Mouse (Mus musculus) right cerebral cortex, adult 18-20 months (tissue): ENCODE data around the gene Strbp.

Source experiments
- DNase-seq: peaks from one replicate; pipeline ENCODE4 v3.0.0; 2022; ENCODE audit warnings: mixed read lengths

Gene Strbp

DNA sequence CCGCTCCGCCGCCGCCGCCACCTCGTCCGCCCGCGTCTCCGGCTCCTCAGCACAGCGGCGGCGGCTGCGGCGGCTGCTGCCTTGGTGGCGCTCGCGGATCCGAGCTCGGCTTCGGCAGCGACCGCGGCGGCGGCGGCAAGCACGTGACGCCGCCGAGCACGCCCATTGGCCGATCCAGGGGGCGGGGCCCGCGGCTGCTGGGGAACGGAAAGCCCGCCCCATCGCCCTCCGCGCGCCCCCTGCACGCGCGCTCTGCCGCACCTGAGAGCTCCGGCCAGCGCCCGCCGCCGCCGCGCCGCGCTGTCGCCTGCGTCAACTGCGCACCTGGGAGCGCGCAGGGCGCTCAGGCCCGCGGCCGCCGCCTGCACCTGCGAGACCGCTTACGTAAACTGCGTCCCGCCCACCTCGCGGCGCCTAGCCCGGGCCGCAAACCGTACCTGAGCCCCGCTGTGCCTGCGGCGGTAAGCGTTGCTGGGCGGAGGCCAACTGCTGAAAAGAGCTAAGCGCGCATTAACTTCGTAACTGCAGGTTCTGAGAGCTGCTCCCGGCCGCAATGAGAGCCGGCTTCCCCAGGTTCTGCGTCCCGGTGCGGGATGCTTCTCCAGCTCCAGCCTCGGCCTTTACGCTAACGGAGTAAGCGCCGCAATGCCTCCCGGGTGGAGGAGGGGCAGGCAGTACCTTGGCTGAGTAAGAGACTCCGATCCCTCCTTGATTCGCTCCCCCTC is at the start of gene Strbp:
Strbp (minus strand) TSS at position 630 of the 725 bp plus-strand sequence.
- peak; percentile 96 for DNase-seq

DNA sequence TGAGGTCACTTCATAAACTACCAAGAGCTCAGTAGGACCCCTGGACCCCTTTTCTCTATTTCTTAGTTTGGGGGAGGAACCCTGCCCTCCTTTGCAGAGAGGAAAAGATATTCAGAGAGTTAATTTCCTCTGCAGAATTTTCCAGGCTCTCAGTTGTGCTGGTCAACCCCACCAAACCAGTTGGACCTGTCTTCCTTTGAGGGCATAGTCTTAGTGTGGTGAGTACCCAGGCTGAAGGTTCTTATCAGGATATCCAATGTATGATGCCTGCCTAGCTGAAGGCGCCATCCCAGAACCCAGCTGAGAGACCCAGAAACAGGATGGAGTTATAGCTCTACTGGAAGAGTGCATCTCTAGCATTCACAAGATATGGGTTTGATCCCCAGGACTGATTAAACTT is 47.5 kb upstream of the Strbp start:
- DNase-seq, result no peak

DNA sequence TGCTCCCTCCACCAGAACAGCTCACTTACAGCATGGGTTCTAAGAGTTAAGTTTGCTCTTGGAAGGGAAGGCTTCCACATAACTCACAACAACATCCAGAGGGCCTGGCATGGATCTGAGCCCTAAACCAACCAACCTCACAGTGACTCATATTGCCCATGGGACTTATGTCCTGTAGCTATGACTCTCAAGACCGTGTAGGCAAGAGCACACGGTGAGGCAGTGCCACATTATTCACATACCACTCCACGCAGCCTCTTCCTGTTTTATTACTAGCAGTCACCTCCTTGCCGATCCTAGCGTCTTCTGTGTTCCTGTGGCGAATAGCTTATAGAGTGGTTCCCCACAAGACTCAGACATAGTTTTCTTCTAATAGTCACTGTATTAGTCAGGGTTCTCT is 45.7 kb upstream of the Strbp start:
- DNase-seq, result no peak

DNA sequence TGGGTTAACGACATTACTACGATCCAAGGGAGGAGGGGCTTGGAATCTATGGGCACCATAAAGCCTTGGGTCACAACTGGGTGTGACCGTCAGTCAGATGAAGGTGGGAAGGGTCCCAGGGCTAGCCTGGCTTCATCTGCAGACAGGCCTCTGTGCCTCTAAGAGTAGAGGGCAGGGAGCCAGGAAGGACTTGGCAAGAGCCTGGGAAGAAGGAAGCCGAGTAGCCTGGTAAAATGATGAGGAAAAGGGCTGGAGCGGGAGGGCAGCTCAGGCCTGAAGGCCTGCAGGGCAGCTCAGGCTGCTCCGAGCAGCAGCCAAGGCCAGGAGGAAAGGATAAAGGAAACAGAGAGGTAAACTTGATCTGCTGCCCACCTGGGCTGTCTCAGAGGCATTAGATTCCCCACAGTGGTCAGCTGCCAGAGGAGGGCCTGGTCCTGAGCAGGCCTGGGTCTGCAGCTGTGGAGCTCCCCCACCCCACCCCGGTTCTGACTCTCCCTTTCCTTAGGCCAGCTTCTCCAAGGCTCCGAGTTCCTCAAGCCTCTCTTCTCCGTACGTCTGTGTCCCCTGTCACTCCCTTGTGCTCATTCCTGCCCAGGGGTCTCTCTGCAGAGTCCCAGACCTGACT is 44.9 kb upstream of the Strbp start:
- DNase-seq, result no peak

DNA sequence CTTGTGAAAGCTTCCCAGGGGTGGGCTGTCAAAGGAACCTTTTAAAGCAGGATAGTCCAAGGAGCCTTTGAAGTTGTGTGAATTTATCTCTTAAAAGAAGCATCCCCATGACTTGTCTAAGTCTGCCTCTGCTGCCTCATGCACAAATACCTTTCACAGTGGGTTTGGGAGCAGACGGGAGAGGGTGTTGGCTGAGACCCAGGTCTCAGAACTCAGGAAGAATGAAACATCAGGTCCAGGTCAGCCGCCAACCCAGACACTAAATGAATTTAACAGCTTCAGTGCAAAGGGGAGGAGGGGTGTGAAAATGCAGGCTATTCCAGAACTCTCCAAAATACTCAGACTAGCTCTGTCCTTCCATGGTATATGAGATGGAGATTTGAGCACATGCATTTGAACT is 44.2 kb upstream of the Strbp start:
- no peak for DNase-seq

DNA sequence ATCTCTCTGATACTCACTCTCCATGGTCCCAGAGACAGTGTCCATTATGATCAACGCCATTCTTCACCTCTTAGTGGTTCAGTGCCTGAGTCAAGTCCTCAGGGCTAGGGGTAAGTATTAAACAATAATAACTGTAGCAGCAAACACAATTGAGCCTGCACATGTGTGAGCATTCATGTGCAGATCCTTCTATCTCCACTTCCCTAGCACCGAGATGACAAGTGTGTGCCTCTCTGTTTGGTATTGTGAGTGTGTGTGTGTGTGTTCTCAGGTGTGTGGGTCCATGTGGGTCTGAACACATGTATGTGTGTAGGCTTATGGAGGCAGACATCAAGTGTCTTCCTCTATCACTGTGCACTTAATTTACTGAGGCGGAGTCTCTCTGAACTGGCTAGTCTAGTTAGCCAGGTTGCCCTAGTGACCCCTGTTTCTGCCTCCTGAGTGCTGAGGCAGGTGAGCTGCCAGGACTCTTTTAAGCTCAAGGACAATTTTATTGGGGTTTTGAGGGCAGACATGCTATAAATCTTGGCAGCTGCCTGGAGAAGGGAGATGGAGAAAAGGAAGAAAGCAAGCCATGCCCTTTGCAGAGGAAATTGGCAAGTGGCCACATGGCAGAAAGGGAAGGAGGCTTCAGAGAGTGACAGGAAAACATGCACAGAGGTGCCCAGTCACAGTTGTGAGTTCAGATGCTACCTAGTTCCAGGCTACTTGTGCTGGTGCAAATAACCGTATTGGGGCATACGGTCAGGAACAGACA is 42.8 kb upstream of the Strbp start:
- no peak for DNase-seq

DNA sequence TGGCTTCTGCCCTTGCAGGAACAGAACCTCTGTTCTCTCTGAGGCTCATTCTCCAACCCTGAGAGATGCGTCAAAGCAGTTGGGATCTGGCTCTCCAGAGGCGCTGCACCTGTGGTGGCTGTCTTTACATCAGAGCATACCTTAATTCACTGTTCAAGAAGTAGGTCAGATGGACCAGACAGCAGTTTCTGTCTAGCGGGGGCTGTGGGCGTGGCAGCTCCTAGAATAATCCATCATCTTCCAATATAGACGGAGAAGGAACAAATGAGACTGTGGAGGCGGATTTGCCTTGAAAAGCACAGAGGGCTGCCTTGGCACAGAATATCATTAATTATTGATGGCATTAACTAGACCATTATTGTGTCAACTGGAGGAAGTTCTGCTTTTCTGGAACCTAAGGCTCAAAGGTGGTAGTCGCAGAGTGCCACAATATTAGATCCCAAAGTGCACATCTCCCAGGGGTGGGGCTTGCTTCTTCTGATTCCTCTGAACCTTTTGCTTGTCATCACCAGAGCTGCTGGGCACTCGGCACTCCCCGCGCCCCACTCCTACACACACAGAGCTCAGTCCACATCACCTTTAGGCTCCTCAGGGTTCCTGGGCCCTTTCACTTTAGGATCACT is 41.2 kb upstream of the Strbp start:
- DNase-seq, result no peak

DNA sequence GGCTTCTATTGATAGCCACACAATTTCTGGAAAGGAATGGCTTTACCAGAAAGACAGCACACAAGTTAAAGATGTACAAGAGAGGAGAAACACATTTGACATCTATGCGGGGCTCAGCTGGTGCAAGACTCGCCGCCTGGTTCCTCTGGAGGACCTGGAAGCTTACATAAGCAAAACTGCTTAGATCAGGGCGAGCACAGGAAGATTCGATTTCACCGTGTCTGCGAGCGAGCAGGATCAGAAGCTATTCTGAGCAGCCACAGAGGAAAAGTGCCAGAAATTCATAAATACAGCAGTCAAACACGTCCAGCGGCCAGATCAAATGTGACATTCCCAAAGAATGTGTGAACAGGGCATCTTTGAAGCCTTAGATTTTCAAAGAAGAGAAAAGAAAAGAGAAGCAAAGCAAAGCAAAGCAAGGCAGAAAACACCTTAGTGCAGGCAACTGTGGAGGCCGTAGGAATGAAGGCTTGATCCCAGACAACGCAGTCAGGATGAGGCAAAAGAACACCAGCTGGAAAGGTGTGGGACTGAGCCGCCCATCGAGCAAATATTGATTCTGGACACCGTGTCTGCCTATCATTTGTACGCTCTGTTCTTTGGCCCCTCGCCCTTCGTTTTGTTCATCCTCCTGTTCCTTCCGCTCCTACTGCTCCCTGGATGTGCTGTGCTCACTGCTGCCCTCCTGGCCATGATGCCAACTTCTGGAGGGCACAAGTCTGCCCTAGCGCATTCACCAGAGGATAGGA is 38.3 kb upstream of the Strbp start:
- DNase-seq, result peak; percentile 68

DNA sequence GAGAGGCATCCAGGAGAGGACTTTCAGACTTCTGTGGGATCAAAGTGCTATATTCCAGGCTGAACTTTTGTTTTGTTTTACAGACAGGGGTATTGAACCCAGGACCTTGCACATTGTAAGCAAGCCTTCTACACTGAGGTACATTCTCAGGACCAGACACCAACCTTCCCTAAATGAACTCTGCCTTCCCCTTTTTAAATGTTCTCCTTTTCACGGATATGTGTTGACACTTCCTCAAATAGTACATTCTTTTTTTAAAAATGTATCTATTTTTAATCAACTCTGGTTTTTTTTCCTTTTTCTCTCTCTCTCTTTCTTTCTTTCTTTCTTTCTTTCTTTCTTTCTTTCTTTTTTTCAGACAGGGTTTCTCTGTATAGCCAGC is 32.1 kb upstream of the Strbp start:
- DNase-seq, result no peak

DNA sequence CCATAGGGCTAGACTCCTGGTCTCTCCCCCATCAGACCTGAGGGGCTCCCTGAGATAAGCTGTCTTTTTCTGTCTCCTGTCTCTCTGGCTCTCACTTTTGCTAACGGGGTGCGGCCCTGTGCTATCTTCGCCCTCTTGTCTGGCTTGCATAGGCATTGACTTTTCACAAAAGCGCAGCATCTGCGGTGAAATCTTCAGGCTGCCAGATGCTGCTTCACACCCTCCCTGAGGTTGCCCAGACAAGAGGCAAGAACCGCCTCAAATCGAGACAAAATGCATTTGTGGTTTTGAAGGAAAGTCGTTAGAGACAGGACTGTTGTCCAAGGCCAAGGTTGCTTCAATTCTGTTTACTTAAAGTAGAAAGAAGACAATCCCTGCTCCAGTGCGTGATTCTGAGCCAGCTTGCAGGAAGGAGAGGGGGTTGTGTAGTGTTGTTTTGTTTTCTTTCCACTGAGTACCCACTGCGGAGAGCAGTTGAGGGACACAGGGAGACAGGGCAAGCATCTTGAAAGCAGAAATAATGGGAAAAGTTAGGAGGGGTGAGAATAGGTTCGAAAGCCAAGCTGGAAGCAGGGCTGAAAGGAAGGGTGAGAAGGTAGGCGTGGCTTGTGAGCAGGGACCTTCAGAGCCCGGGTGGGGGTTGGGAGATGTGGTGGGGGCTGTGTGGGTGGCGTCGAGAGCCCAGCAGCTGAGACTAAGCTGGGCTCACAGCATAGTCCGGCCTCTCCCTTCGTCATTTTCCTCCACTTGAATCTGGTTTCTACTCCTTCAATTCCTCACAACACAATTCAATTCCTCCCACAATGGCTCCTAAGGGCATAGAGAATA is 31.5 kb upstream of the Strbp start:
- DNase-seq, result peak; percentile 45

DNA sequence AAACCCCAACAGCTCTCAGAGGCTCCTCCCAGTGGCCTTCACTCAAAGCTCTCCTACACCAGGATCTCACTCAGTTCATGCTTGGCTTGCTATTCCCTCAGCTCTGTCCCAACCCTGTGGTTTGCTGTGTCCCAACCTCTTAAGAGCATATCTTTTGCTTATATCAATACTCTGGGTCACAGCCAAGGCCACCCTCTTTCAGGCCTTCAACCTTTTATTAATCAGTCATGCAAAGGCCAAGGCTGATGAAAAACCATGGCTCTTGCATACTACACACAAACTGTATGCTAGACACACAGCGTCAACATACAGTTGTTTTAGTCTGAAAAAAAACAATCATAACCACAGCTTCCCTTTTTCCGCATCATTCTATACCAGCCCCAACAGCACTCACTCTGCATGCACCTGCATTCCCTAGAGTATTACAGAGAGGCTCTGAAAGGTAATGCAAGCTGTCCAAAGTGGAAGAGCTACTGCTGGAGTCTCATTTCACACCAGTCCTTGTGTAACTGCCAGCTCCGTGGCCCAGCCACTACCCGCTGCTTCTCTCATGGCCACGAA is 27.7 kb upstream of the Strbp start:
- DNase-seq, result no peak

DNA sequence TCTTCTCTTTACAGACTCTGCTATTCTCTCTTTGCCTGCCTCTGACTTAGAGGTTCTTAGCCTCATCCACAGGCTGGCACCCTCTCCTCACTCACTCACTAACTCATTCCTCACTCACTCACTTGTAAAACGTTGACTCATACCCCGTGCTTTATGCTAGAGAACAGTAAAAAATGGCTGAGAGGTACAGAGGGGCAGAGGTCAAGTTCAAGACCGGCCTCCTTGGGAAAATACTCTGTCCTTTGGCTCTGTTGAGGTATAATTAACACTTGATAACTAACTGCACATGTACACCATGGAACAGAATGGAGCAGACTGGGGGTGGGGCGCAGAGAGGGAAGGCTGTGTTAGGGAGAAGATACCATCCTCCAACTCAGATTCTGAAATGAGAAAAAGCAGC is 20.6 kb upstream of the Strbp start:
- DNase-seq, result no peak

DNA sequence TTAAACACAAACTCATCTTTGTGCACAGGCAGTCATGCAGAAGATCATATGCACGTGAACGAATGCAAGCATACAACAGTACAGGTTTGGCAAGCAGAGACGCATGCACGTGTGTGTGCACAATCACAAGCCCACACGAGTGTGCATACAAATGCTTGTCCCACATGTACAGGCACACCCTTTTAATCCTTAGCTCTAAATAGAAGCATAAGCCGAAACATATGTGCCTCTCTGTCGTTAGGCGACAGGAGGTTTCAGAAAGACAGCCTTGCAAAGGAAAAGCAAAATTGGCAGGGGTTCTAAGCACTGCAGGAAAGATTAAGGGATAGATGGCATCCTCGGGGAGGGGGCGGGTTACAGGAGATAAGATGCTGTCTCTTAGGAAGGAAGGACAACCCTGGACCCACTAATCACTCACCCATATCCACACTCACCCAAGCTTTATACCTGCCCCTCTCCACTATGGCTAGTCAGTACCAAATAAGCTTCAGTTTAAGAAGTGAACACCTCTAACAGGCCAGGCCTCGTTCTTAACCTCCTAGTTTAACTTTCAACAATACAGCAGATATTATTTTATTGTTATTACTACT is 19.9 kb upstream of the Strbp start:
- no peak for DNase-seq

DNA sequence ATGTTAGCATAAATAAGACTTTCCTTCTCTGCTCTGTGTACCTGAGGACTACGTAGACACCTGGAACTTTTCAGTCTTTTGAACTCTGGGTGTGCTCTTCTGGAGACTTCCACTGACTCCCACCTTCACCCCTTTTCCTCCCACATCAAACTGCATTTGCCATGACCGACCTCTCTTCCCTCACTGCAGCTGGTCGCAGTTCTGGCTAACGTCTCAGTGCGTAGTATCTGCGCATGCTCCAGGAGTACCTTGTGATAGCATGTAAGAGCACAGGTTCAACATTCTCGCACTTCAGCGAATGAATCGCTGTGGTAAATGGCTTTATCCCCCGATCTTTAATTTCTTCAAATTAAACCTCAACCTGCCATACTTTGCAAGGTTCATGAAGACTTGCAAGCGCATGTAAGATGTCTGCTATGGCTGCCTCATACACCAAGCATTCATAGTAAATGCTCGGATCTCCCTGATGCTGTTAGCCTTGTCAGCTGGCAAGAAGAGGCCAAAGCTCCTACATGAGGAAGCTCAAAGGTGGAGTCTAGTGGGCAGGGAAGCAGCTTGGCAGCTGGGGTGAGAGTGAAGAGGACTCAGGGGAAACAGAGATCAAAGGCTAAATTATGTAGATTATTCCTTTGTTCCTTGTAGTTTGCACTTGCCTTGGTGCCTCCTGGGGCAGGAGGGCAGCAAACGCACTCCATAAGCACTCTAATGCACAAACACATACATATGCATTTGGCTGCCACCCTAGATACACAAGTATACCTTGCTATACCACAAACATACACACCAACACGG is 19.2 kb upstream of the Strbp start:
- DNase-seq, result no peak

DNA sequence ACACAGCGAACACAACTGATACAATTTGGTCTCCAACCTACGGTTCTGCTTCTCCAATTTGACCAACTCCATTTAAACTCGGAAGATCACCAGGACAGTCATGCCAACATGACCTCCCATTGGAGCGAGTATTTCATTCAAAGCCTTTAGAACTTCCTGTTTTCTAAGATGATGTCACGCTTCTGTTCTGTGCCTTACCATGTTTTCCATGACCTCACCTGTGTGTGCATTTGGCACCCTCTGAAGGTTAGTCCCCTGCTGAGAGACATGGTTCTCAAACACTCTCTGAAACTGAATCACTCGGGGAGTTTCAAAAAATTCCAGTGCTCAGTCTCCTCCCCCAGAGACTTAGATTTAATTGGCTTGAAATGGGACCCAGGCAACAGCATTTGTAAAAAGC is 12.6 kb upstream of the Strbp start:
- DNase-seq, result no peak

DNA sequence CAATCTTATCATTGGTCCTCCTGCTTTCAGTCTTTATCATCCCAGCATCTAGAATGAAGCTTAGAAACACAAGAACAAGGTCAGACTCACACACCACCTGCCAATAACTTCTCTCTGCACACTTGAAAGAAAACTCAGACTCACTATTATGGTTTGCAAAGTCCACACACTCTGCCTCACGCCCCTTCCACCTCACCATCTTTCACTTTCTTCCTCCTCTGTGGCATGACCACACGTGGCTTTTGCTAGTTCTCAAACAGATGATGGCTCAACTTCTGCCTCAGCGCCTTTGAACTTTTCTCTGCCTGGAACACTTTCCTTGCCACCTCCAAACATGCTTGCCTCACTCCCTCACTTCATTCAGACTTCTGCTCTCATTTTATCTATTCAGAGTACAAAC is 11.7 kb upstream of the Strbp start:
- DNase-seq, result no peak

DNA sequence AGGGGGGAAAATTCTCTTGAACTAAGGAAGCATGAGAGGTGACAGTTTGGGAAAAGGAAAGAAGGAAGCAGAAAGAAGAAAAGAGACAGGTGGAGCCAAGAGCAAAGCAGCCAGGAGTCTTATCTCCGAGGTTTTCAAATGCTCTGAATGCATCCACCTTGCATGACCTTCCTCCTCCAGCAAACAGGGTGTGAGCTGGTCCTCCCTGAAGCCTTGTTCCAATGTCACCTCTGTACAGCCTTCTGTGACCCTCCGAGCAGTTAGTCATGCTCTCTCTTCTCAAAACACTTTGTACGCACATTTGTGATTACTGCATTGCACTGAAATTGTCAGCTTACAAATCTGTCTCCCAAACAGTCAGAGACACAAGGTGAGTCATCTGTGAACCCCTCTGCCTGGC is 9.4 kb upstream of the Strbp start:
- no peak for DNase-seq

DNA sequence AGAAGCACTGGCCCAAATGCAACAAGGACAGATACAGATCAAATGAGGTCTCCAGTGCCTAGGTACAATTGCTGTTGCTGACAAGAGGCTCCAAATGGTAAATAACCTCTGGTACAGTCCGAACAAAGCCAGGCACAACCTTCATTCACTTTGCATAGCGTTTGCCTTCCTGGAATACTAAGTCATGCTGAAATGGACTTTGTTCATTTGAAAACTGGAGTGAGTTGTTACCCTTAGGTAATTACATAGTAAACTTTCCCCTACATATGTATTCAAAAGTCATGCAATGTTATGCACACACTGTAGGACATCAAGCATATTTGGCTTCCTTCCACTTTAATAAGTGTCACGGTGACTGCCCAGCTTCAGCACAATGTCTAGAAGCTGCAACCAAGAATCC is 5.2 kb upstream of the Strbp start:
- DNase-seq, result no peak

DNA sequence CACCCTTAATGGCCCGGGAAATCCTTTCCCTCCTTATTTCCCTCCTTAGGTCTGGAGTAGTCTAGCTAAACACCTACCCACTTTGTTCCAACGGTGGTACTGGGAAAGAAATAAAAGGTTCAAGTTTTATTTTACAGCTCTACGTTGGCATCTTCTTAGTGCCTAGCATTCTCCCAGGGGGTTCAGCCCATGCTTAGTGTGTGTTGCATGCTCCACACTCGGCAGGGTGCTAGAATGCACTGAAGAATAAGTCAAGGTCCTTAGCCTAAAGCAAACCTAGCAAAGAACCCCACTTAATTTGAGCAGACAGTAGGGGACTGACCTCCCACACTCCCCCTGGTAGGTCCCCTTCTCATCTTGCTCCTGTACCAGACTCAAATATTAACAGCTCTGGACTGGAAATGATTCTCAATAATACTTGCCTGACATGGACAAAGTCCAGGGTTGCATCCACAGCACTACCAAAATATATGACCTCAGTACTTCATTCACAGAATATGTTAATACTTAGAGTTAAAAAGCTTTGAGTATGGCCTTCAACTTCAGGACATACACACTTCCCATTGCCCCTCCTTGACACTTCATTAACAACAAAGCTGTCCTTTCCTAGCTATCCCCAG is 592 bp upstream of the Strbp start:
- no peak for DNase-seq
